Mouse (Mus musculus) embryonic facial prominence, embryonic 14.5 days (tissue): ENCODE results near the gene Prss16. TPM values are rescaled to one million over a fixed set of nuclear protein-coding genes. Genes with fewer than 3 reads are reported as not detected.
A peak's percentile ranks its signal among the peaks of the same experiment; 100 is the strongest.

ENCODE experiments used
- ATAC-seq: fragments of 200-750 bp; cut with Nextera tagmentation; 2 replicates; pipeline ENCODE4 v1.8.0; 2017; ENCODE audit warnings: low read depth, moderate number of reproducible peaks, moderate TSS enrichment
- DNase-seq: peaks from one replicate; pipeline ENCODE4 v3.0.0-alpha.2; 2015; ENCODE audit warnings: low spot score
- H3K27ac ChIP-seq: fragments of 300-500 bp; sonication (generic); replicated peaks from 2 replicates; pipeline ENCODE4 v1.5.1; 2014; ENCODE audit warnings: low read depth, mild to moderate bottlenecking, low read length, moderate library complexity
- H3K27me3 ChIP-seq: fragments of 300-500 bp; sonication (generic); replicated peaks from 2 replicates; pipeline ENCODE4 v1.6.1; 2014; ENCODE audit warnings: low read length; ENCODE audit not compliant: control insufficient read depth, insufficient read depth
- H3K36me3 ChIP-seq: fragments of 300-500 bp; sonication (generic); 2 replicates; pipeline ENCODE4 v1.6.1; 2014; ENCODE audit warnings: low read length, mixed read lengths; ENCODE audit not compliant: control insufficient read depth, insufficient read depth
- H3K4me1 ChIP-seq: fragments of 300-500 bp; sonication (generic); 2 replicates; pipeline ENCODE4 v1.6.1; 2014; ENCODE audit warnings: antibody characterized with exemption, low read length; ENCODE audit not compliant: control insufficient read depth, insufficient read depth
- H3K4me2 ChIP-seq: fragments of 300-500 bp; sonication (generic); 2 replicates; pipeline ENCODE4 v1.6.1; 2014; ENCODE audit warnings: low read depth, mild to moderate bottlenecking, low read length, moderate library complexity, mixed read lengths
- H3K4me3 ChIP-seq: fragments of 300-500 bp; sonication (generic); 2 replicates; pipeline ENCODE4 v1.5.1; 2014; ENCODE audit warnings: low read depth, mild to moderate bottlenecking, low read length
- H3K9ac ChIP-seq: fragments of 300-500 bp; sonication (generic); 2 replicates; pipeline ENCODE4 v1.6.1; 2014; ENCODE audit warnings: low read depth, mild to moderate bottlenecking, low read length, moderate library complexity, mixed read lengths
- H3K9me3 ChIP-seq: fragments of 300-500 bp; sonication (generic); 2 replicates; pipeline ENCODE4 v1.6.1; 2016; ENCODE audit warnings: low read length; ENCODE audit not compliant: control insufficient read depth
- WGBS: fragments of 180-500 bp; shearing (Covaris S2); extraction: QIAGEN DNeasy Blood & Tissue Kit; methylation state at CpG from one replicate; pipeline ENCODE4 v1.1.7; 2014; 5-methylcytosine and 5-hydroxymethylcytosine counted together
- polyA plus RNA-seq: library from polyadenylated mRNA; unstranded; fragments of >200 nt; fragmentation: Nextera tagmentation; extraction: Ambion mirVana; gene quantifications from 2 replicates; pipeline ENCODE4 v1.2.1, GENCODE M21; 2014

Gene Prss16
- polyA plus RNA-seq, 1 experiment from 2014 or later, result 0.70 TPM

DNA sequence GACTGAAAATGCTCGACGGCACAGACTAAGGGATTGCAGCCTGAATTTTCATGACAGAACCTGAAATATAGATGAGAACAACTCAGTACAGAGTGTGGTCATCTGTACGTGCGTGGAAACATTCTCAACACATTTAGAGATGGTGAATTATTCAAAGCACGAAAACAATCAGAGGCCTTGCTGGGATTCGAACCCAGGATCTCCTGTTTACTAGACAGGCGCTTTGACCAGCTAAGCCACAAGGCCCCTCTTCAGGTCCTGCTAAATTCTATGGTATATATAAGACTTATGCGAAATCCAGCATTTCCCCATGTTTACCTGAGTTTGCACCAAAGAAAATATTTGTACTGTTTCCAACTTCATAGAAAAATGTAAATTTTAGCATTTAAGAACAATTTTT, 20.4 kb upstream of the Prss16 start:
- Histone ChIP-seq H3K4me1 (peaks cover 3% of the 10 kb centered on the region; the same call in 1 of the 2 replicates), H3K4me2 (no peak overlapping the region), H3K4me3 (no peak overlapping the region), H3K27ac (no peak overlapping the region), H3K9me3 (no peaks in the 10 kb centered on the region), H3K36me3 (no peaks in the 10 kb centered on the region), H3K27me3 (no peaks in the 10 kb centered on the region), H3K9ac (no peak overlapping the region)
- ATAC-seq (no peak), DNase-seq (no peak)
- 35% methylated on average over 8 of the region's 8 CpGs for WGBS

DNA sequence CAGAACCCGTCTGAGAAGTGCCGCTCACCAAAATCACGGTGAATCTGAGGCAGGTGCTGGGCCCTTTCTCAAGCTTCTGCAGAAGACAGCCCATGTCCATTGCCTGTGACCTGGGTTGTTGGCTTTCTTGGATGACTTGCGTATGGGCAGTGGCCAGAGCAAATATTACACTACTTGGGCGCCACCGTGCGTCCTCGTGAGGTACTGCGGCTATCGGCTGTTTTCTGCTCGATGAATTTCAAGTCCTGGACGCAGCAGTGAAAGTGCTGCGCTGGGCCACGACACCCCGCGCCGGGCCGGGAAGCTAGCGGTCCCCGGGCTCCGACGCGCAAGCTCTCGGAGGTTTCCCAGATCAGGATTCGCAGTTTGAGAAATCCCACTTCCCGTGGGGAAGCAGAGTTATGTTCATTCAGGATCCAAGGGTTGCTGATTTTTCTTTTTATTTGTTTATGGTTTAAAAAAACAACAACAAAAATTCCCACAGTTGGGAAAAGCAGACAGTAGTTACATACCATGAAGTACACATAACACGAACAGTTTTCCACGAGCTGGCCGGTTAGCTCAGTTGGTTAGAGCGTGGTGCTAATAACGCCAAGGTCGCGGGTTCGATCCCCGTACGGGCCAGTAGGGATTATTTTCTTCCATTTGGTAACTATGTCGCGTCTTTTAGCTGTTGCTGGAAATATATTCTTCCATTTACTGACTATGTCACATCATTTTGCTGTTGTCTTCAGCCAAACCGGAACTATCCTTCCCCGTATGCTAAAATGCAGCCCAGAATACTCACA, 19.3 kb upstream of the Prss16 start:
- H3K9me3 ChIP-seq, result no peaks in the 10 kb centered on the region
- ATAC-seq (peak; percentile 77), DNase-seq (peak; percentile 93)
- H3K4me3 ChIP-seq, result peak overlapping the region; percentile 59
- peak overlapping the region; percentile 82 for H3K27ac ChIP-seq
- no peaks in the 10 kb centered on the region for H3K4me1 ChIP-seq
- under 1% methylated on average over 40 of the region's 40 CpGs for WGBS
- peak overlapping the region; percentile 52 for H3K4me2 ChIP-seq
- H3K36me3 ChIP-seq, result no peaks in the 10 kb centered on the region
- H3K9ac ChIP-seq, result peak overlapping the region; percentile 68
- no peaks in the 10 kb centered on the region for H3K27me3 ChIP-seq

DNA sequence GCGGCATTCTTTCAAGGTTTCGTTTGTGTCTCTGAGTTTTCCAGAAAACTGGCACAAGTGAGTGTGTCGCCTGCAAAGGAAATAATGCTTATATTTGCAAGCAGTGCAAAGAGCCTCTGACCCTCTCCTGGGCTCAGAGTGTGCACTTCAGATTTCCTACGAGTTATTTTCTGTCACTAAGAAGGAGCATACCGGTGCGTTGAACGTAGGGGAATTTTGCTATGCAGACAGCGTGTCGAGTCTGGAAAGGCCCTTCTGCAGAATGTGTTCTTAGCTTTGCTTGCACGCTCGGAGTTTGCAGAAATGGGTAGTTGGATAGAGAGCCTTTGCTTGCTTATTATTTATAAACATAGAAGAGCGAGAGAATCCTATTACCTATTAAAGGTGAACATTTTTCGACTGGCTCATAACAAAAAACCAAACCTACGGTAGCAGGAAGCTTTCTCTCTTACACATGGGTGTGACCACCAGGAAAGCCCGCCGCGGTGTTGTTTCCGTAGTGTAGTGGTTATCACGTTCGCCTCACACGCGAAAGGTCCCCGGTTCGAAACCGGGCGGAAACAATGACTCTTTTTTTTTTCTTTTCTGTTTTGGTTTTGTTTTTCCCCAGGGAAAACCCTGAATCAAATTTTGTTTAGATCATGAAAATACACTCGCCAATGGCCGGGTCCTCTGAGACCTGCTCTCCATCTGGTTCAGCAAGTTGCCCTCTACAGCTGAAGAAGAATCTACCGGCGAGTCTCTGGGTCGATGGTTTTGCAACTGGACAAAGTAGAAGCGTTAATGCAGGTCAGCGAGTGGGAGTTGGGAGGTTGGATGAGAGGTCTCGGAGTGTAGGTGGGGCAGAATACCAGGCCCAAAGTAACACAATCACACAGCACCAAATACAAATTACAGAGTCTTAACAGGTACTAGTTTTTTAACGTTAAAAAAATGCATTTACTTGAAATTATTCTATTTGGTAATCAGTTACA, 16.8 kb upstream of the Prss16 start:
- peak overlapping the region; percentile 60 for H3K9ac ChIP-seq
- WGBS, result 2% methylated on average over 35 of the region's 35 CpGs
- H3K36me3 ChIP-seq, result no peaks in the 10 kb centered on the region
- H3K9me3 ChIP-seq, result no peaks in the 10 kb centered on the region
- peak overlapping the region; percentile 71 for H3K4me2 ChIP-seq
- H3K4me1 ChIP-seq, result no peaks in the 10 kb centered on the region
- DNase-seq (peak; percentile 89), ATAC-seq (peak; percentile 67)
- no peaks in the 10 kb centered on the region for H3K27me3 ChIP-seq
- peak overlapping the region; percentile 47 for H3K4me3 ChIP-seq
- H3K27ac ChIP-seq, result peak overlapping the region; percentile 40; the same call in 1 of the 2 replicates

DNA sequence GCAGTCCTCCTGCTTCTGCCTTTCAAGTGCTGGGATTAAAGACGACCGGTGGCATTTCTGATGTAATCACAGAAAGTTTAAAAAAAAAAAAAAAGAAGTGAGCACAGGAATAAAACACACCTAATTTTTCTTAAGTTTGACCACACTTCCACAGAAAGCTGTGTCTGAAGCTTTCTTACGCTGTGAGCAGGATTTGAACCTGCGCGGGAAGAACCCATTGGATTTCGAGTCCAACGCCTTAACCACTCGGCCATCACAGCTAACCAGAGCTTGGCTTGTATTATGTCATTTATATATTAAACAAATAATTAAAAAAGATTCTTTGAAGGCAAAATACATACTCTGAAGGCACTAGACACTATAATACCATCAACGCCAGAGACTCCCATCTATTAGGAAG, 12.7 kb upstream of the Prss16 start:
- H3K9ac ChIP-seq, result peak overlapping the region; percentile 44; the same call in 1 of the 2 replicates
- H3K4me1 ChIP-seq, result no peaks in the 10 kb centered on the region
- peak overlapping the region; percentile 43 for H3K4me3 ChIP-seq
- no peaks in the 10 kb centered on the region for H3K36me3 ChIP-seq
- no peak overlapping the region for H3K27ac ChIP-seq
- peak; percentile 92 for DNase-seq
- peak; percentile 71 for ATAC-seq
- H3K27me3 ChIP-seq, result peaks cover 26% of the 10 kb centered on the region
- WGBS, result under 1% methylated on average over 9 of the region's 9 CpGs
- H3K4me2 ChIP-seq, result peak overlapping the region; percentile 67
- H3K9me3 ChIP-seq, result no peaks in the 10 kb centered on the region

DNA sequence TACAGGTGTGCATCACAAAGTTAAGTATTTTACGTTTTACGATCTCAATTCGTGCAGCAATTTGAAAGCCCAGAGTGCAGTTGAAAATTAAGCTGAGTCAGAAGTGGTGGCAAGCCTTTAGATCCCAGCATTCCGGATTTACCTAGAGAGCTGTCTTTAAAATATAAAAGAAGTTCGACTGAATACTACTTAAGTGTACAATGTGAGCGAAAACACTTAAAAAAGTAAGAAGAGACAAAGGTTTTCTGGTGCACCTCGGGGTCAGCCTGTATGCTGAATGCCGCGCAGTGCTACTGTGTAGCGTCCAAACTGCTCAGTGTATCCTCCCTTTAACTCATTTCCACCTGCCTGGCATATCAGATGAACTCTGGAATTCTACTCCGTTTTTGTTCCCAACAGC, 12.0 kb upstream of the Prss16 start:
- no peaks in the 10 kb centered on the region for H3K36me3 ChIP-seq
- peak overlapping the region; percentile 43 for H3K4me3 ChIP-seq
- H3K27ac ChIP-seq, result no peak overlapping the region
- 0% methylated on average over 11 of the region's 11 CpGs for WGBS
- no peaks in the 10 kb centered on the region for H3K9me3 ChIP-seq
- no peak for ATAC-seq
- H3K27me3 ChIP-seq, result peaks cover 28% of the 10 kb centered on the region
- peak overlapping the region; percentile 67 for H3K4me2 ChIP-seq
- no peak for DNase-seq
- no peaks in the 10 kb centered on the region for H3K4me1 ChIP-seq
- H3K9ac ChIP-seq, result peak overlapping the region; percentile 44

DNA sequence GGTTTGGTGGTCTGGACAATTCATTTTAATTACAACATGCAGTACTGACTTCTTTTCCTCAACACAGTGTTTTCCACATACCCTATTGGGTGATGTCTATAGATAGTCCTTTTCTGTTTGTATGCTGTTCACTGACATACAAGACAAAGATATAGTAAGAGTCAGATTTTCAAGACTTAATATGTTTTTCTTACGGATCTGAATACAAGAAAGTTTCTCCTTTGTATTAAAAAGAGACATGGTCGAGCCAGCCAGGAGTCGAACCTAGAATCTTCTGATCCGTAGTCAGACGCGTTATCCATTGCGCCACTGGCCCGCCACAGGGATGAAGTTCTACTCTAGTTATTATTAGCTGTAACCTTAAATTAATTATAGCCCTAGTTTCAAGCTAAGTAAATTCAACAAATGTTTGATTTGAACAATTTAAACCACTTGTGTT, 11.4 kb upstream of the Prss16 start:
- peak overlapping the region; percentile 53 for H3K9ac ChIP-seq
- H3K9me3 ChIP-seq, result no peaks in the 10 kb centered on the region
- ATAC-seq (peak; percentile 73), DNase-seq (peak; percentile 80)
- H3K4me2 ChIP-seq, result peak overlapping the region; percentile 67
- H3K27me3 ChIP-seq, result peaks cover 34% of the 10 kb centered on the region
- peak overlapping the region; percentile 43 for H3K4me3 ChIP-seq
- H3K4me1 ChIP-seq, result no peaks in the 10 kb centered on the region
- no peak overlapping the region for H3K27ac ChIP-seq
- WGBS, result 0% methylated on average over 8 of the region's 8 CpGs
- H3K36me3 ChIP-seq, result no peaks in the 10 kb centered on the region

DNA sequence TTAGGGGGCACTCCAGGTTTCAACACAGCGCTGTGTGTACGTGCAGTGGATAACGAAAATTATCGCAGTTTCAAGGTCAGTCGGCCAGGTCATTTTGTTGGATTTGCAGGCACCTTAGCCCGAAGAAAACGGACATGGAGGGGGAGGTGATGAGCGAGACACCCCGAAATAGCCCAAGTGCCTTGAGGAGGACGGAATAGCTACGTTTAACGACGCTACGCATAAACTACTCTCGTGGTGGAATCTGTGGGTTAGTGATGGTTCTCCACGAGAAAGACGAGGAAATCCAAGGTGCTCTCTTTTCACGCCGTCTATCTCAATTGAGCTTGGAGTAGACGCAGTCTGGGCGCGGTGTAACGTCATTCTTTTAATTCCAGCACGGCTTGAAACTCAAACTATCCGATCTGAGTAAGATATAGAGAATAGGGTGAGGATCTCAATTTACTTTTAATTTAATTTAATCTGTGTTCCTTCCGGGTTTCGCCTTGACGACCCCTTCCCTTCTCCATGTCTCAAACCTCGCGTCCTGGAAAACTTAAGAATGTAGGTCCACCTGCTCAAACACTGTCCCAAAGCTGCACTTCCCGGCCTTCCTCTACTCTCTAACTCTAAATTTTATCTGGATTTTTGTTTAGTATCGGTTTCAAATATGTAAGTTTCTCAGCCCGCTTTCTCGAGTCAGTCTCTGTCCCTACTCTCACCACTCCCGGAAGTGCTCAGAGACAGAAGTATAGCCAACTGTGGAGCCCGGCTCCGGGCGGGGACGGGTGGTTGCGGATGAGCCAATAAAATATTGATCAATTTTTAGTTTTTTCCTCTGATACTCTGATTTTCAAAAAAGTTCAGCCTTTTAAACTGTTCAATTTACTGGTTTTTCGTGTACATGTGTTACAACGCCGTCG, 10.6 kb upstream of the Prss16 start:
- Histone ChIP-seq H3K9me3 (peaks cover 4% of the 10 kb centered on the region; the same call in 1 of the 2 replicates), H3K4me1 (no peaks in the 10 kb centered on the region), H3K9ac (peak overlapping the region; percentile 53), H3K36me3 (no peaks in the 10 kb centered on the region), H3K27me3 (peaks cover 38% of the 10 kb centered on the region), H3K4me3 (peak overlapping the region; percentile 43), H3K4me2 (peak overlapping the region; percentile 67), H3K27ac (no peak overlapping the region)
- DNase-seq, result no peak
- ATAC-seq, result no peak
- WGBS, result 1% methylated on average over 44 of the region's 44 CpGs
